Mouse (Mus musculus) thymus, adult 2 months (tissue): ENCODE data around the gene Fam104a.

Experiments used
- CTCF ChIP-seq: fragments of 200-500 bp; IDR thresholded peaks from 2 replicates; pipeline ENCODE4 v1.5.1; 2012; ENCODE audit warnings: mild to moderate bottlenecking, control low read depth, low read length, moderate library complexity, borderline replicate concordance; ENCODE audit not compliant: control insufficient read depth, poor library complexity, insufficient read depth; ENCODE audit errors: extremely low read depth
- POLR2A ChIP-seq: fragments of 200-500 bp; IDR thresholded peaks from 2 replicates; pipeline ENCODE4 v1.6.1; 2012; ENCODE audit warnings: mild to moderate bottlenecking, low read length, control low read depth, moderate library complexity; ENCODE audit not compliant: control insufficient read depth, poor library complexity, insufficient read depth; ENCODE audit errors: extremely low read depth

DNA sequence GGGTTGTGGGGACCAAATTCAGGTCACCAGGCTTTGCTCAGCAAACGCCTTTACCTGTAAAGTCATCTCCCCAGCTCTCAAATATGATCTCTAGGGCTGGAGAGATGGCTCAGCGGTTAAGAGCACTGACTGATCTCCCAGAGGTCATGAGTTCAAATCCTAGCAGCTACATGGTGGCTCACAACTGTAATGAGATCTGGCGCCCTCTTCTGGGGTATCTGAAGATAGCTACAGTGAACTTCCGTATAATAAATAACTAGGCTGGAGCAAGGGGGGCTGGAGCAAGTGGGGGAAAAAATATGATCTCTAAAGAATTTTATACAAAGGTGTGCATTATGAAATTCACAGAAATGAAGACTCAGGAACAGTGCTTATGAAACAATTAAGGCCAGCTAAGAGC, 56.2 kb downstream of the Fam104a start:
- TF ChIP-seq CTCF, result no peak
- no peak for TF ChIP-seq POLR2A
